Mouse (Mus musculus): Measurements from ENCODE around the gene Id1. TPM values are rescaled to one million over a fixed set of nuclear protein-coding genes. Genes with fewer than 3 reads are reported as not detected.

Id1 gene
- polyA plus RNA-seq, 1 experiment from 2014 or later, result 86.2 TPM

GRCm38 (mm10) chr2:152726213-152726612 is 9.8 kb upstream of the Id1 start:
- Histone ChIP-seq H3K27ac (replicated peaks) (no peak overlapping the region), H3K36me3 (no peaks in the 10 kb centered on the region), H3K27me3 (ENCODE audit: low read depth, poor library complexity, severe bottlenecking) (peaks cover 31% of the 10 kb centered on the region), H3K9me3 (replicated peaks) (no peaks in the 10 kb centered on the region), H3K4me1 (peaks cover 62% of the 10 kb centered on the region), H3K4me3 (no peak overlapping the region)
- no peak for DNase-seq (ENCODE audit: low spot score)
- WGBS, result 85% methylated on average over 6 of the region's 6 CpGs

DNA sequence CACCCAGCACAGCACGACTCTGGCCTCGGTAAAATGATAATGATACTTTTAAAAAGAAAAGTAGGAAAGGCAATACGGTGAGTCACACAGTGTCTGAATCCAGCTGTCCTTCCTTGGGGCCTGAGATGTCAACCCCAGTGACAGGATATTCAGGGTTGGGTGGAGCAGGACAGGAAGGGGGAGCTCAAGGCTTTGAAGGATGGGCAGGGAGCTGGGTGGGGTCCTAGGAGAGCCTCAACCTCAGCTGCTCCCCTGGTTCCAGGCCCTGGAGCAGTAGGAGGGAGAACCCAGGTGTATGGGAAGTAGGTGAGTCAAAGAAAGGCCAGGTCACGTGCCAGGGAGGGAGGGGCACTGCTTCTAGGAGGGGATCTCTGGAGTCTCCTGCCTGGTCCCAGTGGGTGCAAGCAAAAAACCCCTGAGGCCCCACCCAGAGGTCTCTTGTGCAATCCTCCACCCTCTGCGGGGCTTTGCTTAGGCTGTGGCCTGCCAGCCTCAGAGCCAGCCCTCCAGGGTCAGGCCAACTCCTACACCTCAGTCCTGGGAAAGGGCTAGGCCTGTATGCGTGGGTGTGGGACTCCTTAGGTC is 9.2 kb upstream of the Id1 start:
- WGBS, result 71% methylated on average over 6 of the region's 6 CpGs
- Histone ChIP-seq H3K27ac (replicated peaks) (peak overlapping the region; percentile 74), H3K36me3 (no peaks in the 10 kb centered on the region), H3K27me3 (ENCODE audit: low read depth, poor library complexity, severe bottlenecking) (peaks cover 31% of the 10 kb centered on the region), H3K4me3 (no peak overlapping the region), H3K9me3 (replicated peaks) (no peaks in the 10 kb centered on the region), H3K4me1 (peaks cover 64% of the 10 kb centered on the region)
- DNase-seq (ENCODE audit: low spot score), result peak; percentile 11

DNA sequence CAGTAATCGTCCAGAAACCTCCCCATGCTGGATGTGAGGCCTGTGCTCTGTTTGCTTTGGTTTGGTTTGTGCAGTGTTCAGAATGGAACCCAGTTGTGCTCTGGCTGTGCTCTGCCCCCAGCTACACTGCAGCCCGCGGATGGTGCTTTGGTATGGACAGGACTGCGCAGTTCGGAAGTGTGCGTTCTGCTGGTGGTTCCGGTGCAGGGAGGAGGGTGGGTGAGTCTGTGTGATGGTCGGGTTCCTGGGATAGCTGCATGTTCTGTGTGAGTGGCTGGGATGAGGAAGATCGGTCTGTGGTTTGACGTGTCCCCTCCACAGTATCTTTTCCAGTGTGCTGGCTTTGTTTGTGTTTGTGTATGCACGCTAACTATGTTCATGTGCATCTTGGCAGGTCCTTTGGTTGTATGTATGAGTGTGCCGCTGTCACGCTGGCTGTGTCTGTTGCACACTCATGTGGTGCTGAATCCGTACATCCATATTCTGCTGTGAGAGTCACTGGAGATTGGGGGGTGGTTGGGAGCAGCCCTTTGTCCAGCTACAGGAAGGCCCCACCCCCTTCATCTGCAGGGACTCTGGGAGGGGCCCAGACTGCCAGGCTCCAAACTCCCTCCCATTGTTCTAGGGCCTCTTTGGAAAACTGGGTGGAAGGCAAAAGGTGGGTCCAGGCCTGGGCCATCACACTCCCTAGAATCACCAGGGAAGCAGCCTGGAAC is 8.1 kb upstream of the Id1 start:
- no peak overlapping the region for H3K4me3 ChIP-seq
- H3K4me1 ChIP-seq, result peaks cover 70% of the 10 kb centered on the region
- no peaks in the 10 kb centered on the region for H3K36me3 ChIP-seq
- peak overlapping the region; percentile 69 for H3K27ac ChIP-seq (replicated peaks)
- no peaks in the 10 kb centered on the region for H3K9me3 ChIP-seq (replicated peaks)
- 90% methylated on average over 14 of the region's 14 CpGs for WGBS
- peaks cover 25% of the 10 kb centered on the region for H3K27me3 ChIP-seq (ENCODE audit: low read depth, poor library complexity, severe bottlenecking)
- no peak for DNase-seq (ENCODE audit: low spot score)

- peaks cover 72% of the 10 kb centered on the region for H3K4me1 ChIP-seq
- H3K4me3 ChIP-seq, result no peak overlapping the region
- no peaks in the 10 kb centered on the region for H3K36me3 ChIP-seq
Measured at GRCm38 (mm10) chr2:152728594-152728993, 7.5 kb upstream of the Id1 start.

DNA sequence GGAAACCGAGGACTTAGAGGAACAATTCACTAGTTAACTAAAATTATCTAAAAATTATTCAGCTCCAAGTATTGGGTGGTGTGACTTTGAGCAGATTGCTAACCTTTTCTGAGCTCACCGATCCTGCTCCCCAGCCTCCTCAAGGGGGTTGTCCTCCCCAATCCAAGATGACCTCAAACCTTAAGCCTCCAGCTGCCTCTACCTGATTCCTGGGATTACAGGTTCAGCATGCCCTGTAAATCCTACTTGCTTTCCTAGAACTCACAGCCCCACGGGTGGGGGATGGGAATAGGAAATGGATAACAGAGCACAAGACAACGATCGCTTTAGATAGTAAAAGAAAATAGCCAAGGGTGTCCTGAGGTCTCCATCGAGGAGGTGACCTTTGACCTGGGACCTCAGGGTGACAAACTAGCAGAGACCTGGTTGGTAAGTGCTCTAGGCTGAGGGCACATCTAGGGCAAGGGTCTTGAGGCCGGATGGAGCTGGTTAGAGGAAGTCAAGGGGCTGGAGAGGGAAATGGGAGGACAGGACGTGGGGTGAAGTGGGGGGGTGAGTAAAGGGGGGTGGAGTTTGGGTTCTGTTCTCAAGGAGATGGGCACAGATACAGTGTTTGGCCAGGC is 6.9 kb upstream of the Id1 start:
- Histone ChIP-seq H3K27ac (replicated peaks) (peak overlapping the region; percentile 75), H3K4me1 (peaks cover 72% of the 10 kb centered on the region), H3K27me3 (ENCODE audit: low read depth, poor library complexity, severe bottlenecking) (peaks cover 15% of the 10 kb centered on the region), H3K4me3 (no peak overlapping the region), H3K9me3 (replicated peaks) (no peaks in the 10 kb centered on the region), H3K36me3 (no peaks in the 10 kb centered on the region)
- WGBS, result 62% methylated on average over 8 of the region's 8 CpGs
- DNase-seq (ENCODE audit: low spot score), result no peak

More at GRCm38 (mm10) chr2:152728594-152728993, 7.5 kb upstream of the Id1 start:
- H3K27me3 ChIP-seq (ENCODE audit: low read depth, poor library complexity, severe bottlenecking), result peaks cover 19% of the 10 kb centered on the region
- H3K27ac ChIP-seq (replicated peaks), result peak overlapping the region; percentile 69; the same call in 1 of the 2 replicates
- 84% methylated on average over 7 of the region's 7 CpGs for WGBS
- DNase-seq (ENCODE audit: low spot score), result no peak
- no peaks in the 10 kb centered on the region for H3K9me3 ChIP-seq (replicated peaks)

DNA sequence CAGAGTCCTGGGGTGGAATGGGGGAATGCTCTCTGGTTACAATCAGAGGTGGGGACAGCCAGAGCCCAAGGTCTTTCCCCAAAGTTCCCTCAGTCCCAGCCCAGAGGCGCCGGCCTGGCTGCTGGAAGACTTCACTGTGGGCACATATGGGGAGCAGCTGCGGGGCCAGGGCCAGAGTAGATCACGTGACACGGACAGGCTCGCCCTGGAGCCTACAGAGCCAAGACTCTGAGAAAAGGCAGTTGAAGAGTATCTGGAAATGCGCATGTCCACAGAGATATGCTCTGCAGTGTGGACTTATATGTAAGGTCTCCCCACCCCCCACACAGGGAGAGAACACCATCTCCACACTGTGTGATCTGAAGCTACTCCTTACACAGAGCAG is 6.4 kb upstream of the Id1 start:
- H3K9me3 ChIP-seq (replicated peaks), result no peaks in the 10 kb centered on the region
- DNase-seq (ENCODE audit: low spot score), result peak; percentile 57
- peaks cover 72% of the 10 kb centered on the region for H3K4me1 ChIP-seq
- no peak overlapping the region for H3K4me3 ChIP-seq
- 67% methylated on average over 7 of the region's 7 CpGs for WGBS
- H3K36me3 ChIP-seq, result no peaks in the 10 kb centered on the region
- peaks cover 12% of the 10 kb centered on the region for H3K27me3 ChIP-seq (ENCODE audit: low read depth, poor library complexity, severe bottlenecking)
- H3K27ac ChIP-seq (replicated peaks), result peak overlapping the region; percentile 75

- Histone ChIP-seq H3K4me3 (no peak overlapping the region), H3K4me1 (peaks cover 85% of the 10 kb centered on the region), H3K36me3 (0 out of 2 replicates have a peak, but pooled peaks cover 4% of the 10 kb centered on the region), H3K27me3 (ENCODE audit: low read depth, poor library complexity, severe bottlenecking) (peaks cover 12% of the 10 kb centered on the region; the same call in 1 of the 2 replicates), H3K9me3 (replicated peaks) (no peaks in the 10 kb centered on the region), H3K27ac (replicated peaks) (0 out of 2 replicates have a peak overlapping the region, but pooled peaks have one; percentile 23)
- 88% methylated on average over 2 of the region's 2 CpGs for WGBS
- DNase-seq (ENCODE audit: low spot score), result no peak
Measured at GRCm38 (mm10) chr2:152733201-152733600, 2.9 kb upstream of the Id1 start.

DNA sequence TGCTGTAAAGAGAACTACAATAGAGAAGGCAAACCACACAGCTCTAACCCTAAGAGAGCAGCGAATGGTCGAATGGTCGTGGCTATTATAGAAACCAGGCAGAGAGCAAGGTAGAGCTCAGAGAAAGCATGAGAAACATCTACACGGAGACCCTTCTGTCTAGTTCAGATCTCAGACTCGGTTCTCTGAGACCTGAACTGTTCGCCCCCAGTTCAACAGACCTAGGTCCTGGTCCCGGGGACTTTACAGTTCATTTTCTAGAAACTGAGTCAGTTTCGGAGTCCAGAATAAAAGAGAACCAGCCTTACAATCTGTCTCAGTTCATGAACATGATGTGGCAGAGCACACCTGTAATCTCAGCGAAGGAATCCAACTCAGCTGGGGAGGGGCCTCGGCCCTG is 1.6 kb upstream of the Id1 start:
- DNase-seq (ENCODE audit: low spot score), result no peak
- WGBS, result 16% methylated on average over 10 of the region's 10 CpGs
- Histone ChIP-seq H3K4me3 (peak overlapping the region; percentile 64), H3K36me3 (0 out of 2 replicates have a peak, but pooled peaks cover 4% of the 10 kb centered on the region), H3K9me3 (replicated peaks) (no peaks in the 10 kb centered on the region), H3K27me3 (ENCODE audit: low read depth, poor library complexity, severe bottlenecking) (peaks cover 12% of the 10 kb centered on the region; the same call in 1 of the 2 replicates), H3K4me1 (peaks cover 90% of the 10 kb centered on the region), H3K27ac (replicated peaks) (peak overlapping the region; percentile 90)

GRCm38 (mm10) chr2:152734984-152735383 is 1.1 kb upstream of the Id1 start:
- H3K4me1 ChIP-seq, result peaks cover 90% of the 10 kb centered on the region
- peak; percentile 97 for DNase-seq (ENCODE audit: low spot score)
- 0 out of 2 replicates have a peak, but pooled peaks cover 4% of the 10 kb centered on the region for H3K36me3 ChIP-seq
- peak overlapping the region; percentile 64 for H3K4me3 ChIP-seq
- no peaks in the 10 kb centered on the region for H3K9me3 ChIP-seq (replicated peaks)
- under 1% methylated on average over 28 of the region's 28 CpGs for WGBS
- H3K27me3 ChIP-seq (ENCODE audit: low read depth, poor library complexity, severe bottlenecking), result peaks cover 12% of the 10 kb centered on the region; the same call in 1 of the 2 replicates
- peak overlapping the region; percentile 90 for H3K27ac ChIP-seq (replicated peaks)

GRCm38 (mm10) chr2:152736748-152737147 is 697 bp downstream of the Id1 start:
- WGBS, result 0% methylated on average over 22 of the region's 22 CpGs
- H3K27me3 ChIP-seq (ENCODE audit: low read depth, poor library complexity, severe bottlenecking), result peaks cover 12% of the 10 kb centered on the region; the same call in 1 of the 2 replicates
- peak overlapping the region; percentile 64 for H3K4me3 ChIP-seq
- H3K9me3 ChIP-seq (replicated peaks), result no peaks in the 10 kb centered on the region
- H3K4me1 ChIP-seq, result peaks cover 96% of the 10 kb centered on the region
- 0 out of 2 replicates have a peak, but pooled peaks cover 4% of the 10 kb centered on the region for H3K36me3 ChIP-seq
- peak; percentile 54 for DNase-seq (ENCODE audit: low spot score)
- peak overlapping the region; percentile 90 for H3K27ac ChIP-seq (replicated peaks)

- H3K27me3 ChIP-seq (ENCODE audit: low read depth, poor library complexity, severe bottlenecking), result peaks cover 12% of the 10 kb centered on the region; the same call in 1 of the 2 replicates
- H3K4me1 ChIP-seq, result peaks cover 96% of the 10 kb centered on the region
- 12% methylated on average over 10 of the region's 10 CpGs for WGBS
- H3K4me3 ChIP-seq, result peak overlapping the region; percentile 64
- peak overlapping the region; percentile 90 for H3K27ac ChIP-seq (replicated peaks)
- no peaks in the 10 kb centered on the region for H3K9me3 ChIP-seq (replicated peaks)
- DNase-seq (ENCODE audit: low spot score), result peak; percentile 46
- 0 out of 2 replicates have a peak, but pooled peaks cover 4% of the 10 kb centered on the region for H3K36me3 ChIP-seq
Measured at GRCm38 (mm10) chr2:152737306-152738221, 1.5 kb downstream of the Id1 start.

- H3K4me3 ChIP-seq, result peak overlapping the region; percentile 64
- 65% methylated on average over 2 of the region's 2 CpGs for WGBS
- H3K36me3 ChIP-seq, result 0 out of 2 replicates have a peak, but pooled peaks cover 4% of the 10 kb centered on the region
- H3K27me3 ChIP-seq (ENCODE audit: low read depth, poor library complexity, severe bottlenecking), result peaks cover 12% of the 10 kb centered on the region; the same call in 1 of the 2 replicates
- no peak for DNase-seq (ENCODE audit: low spot score)
- peak overlapping the region; percentile 90 for H3K27ac ChIP-seq (replicated peaks)
- peaks cover 90% of the 10 kb centered on the region for H3K4me1 ChIP-seq
- H3K9me3 ChIP-seq (replicated peaks), result no peaks in the 10 kb centered on the region
Measured at GRCm38 (mm10) chr2:152738341-152738740, 2.3 kb downstream of the Id1 start.

All from midbrain, embryonic 10.5 days (tissue).